Mouse (Mus musculus): ENCODE data around the gene Rab11a.

Rab11a gene

DNA sequence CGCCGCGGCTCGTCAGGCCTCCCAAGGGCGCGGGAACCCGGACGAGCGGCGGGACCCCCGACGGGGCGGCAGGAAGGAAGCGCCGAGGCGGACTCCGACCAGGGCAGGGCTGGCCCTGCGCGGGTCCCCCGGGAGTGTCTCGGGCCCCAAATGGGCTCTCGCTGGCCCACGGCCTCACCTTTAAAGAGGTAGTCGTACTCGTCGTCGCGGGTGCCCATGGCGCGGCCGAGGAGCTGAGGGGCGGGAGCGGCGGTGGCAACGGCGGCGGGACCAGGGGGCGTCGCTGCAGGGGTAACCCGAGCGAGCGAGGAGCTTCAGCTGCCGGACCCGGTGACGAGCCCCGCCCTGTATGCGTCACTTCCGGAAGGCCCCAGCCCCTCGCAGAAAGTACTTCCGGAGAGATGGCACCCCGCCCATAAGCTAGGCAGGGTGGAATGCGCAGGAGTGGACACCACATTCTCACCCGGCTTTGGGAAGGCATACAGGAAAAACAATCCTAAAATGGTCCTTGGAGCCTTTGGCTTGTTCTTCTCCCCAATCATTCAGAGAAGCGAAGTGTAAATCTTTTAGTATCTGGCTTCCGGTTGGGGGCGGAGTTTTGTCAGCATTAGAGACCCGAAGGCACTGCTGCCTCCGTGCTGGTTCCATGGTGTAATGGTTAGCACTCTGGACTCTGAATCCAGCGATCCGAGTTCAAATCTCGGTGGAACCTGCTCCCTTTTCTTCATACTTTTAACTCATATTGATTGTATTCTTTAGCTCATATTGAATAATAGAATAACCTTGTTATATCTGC is at the start of gene Rab11a:
Gene Rab11a, minus strand, starts transcription at position 353 of the 796 bp plus-strand sequence.
- peak; percentile 89 to 94 for DNase-seq (ENCODE audit: low spot score in 2 of 2)

DNA sequence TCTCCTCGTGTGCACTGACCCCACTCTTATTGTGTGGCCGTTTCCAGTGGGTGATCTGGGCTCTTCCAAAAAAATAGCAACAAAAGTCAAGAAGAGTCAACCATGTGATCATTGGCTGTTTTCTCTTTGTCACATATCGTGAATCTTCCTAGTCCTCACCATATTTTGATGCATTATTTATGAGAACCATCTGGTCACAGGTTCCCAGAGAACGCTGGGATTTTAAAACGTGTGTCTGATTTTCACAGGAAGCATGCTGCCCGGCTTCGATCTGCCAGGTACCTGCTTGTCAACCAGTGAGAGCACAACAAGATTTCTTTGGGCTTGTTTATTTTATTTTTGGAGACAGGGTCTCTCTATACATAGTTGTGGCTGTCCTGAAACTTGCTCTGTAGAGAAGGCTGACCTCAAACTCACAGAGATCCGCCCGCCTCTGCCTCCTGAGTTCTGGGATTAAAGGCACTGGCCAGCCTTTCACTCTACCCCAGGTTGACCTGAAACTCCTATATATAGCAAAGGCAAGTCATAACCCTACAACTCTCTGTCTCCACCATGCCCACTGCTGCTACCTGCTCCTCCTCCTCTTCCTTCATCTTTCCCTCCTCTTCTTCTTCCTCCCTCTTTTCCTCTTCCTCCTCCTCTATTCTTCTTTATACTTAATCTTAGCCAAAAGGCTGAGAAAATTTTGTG is 48.8 kb upstream of the Rab11a start:
- no peak for DNase-seq (ENCODE audit: low spot score in 2 of 2)

DNA sequence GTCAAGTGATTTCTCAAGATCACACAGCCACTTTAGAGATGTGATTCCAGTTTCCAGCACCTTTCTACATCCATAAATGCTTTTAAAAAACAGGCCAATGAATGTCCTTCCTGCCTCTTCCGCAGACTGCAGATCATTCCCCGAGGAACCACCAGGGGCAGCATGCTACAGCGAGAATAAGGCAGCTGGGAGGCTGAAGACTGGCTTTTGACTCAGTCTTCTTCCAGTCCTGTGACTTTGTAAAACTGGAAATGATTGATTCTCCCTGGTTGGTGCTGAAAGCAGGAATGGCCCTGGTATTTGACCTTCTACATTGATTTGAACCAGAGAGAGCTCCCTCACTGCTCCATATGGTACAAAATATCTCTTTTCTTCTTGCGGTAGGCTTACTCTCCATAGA is 47.3 kb upstream of the Rab11a start:
- DNase-seq (ENCODE audit: low spot score in 2 of 2), result peak in 1 of 2 experiments; percentile 47

DNA sequence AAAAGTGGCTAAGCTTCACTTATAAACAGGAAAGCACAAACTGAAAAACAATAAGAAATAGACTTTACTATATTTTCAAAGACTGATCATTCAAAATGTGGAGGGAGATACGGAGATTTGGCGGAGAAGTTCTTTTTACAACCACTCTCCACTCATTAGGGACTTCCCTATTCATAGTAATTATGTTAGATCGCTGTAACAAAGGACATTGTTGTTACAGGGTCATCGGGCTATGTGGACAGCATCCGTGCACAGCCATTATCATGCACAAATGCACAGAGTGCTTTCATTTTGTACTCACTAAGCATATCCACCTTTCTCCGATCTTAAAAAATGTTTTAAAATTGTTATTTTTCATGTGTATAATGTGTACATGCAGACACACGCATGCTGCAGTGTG is 46.0 kb upstream of the Rab11a start:
- no peak for DNase-seq (ENCODE audit: low spot score in 2 of 2)

- peak in 1 of 2 experiments; percentile 5 for DNase-seq (ENCODE audit: low spot score in 2 of 2)
Measured at GRCm38 (mm10) chr9:64779628-64780027, 42.1 kb upstream of the Rab11a start.

DNA sequence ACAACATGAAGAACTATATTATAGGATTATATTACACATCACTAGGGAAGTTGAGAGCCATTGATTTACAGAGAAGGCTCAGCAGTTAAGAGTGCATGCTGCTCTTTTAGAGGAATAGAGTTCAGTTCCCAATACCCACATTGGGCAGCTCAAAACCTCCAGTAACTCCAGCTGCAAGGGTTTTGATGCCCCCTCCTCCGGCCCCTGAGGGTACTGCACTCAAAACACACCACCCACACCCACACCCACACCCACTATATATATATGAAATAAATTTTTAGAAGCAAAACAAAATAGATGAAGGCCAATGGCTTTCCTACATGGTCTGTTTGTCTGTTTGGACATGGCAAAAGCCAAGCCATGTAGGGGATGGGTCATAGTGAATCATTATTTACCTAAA is 40.6 kb upstream of the Rab11a start:
- no peak for DNase-seq (ENCODE audit: low spot score in 2 of 2)

DNA sequence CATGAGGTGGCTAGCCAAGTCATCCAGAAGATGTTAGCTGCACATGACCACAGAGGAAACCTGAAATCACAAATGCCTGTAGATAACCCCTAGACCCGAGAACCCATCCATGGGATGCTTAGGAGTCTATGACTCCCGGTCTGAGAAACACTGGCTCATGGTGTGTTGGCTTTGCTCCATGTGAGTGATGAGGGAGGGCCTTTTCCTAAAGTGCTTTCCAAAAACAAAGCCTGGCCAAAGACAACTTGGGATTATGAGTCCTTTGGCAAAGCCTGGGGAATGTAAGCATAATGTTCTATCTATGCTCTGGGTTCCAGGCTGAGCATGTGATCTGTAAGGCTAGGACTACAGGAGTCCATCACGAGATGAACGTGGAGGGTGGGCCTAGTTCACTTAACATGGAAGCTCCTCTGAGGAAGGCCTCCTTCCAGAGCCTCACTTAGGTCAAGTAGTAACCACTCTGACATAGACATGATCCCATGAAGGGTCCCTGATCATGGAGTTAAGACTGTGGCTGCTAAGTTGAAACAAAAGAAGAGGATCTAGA is 40.0 kb upstream of the Rab11a start:
- DNase-seq (ENCODE audit: low spot score in 2 of 2), result no peak

- DNase-seq (ENCODE audit: low spot score in 2 of 2), result no peak
Measured at GRCm38 (mm10) chr9:64775491-64775890, 37.9 kb upstream of the Rab11a start.

DNA sequence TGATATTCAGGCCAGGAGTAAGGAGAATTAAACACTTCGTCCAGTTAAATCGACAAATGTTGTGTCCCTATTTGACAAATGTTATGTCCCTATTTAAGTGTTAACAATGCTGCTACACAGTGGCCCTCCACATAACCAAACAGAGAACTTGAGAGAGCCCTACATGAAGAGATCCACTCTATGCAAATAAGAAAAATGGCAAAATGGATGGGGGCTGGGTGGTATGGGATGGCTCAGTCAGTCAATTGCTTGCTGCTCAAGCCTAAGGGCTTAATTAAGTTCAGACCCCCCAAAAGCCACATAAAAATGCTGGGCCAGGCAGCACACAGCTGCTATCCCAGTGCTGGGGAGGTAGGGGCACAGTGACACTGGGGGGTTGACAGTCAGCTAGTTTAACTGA is 37.3 kb upstream of the Rab11a start:
- DNase-seq (ENCODE audit: low spot score in 2 of 2), result no peak

GRCm38 (mm10) chr9:64774411-64774811 is 36.9 kb upstream of the Rab11a start:
- peak in 1 of 2 experiments; percentile 22 for DNase-seq (ENCODE audit: low spot score in 2 of 2)

DNA sequence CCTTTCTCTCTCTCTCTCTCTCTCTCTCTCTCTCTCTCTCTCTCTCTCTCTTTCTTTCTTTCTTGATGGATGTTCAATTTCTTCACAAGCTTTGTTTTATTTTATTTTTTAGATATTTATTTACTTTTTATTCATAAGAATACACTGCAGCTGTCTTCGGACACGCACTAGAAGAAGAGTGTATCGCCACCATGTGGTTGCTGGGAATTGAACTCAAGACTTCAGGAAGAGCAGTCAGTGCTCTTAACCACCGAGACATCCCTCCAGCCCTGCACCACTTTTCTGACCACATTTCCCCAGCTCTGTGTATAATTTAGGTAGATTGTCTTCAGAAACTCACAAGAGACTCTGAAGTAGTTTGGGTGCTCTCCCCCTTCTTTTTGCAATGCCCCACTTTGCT is 36.4 kb upstream of the Rab11a start:
- no peak for DNase-seq (ENCODE audit: low spot score in 2 of 2)

DNA sequence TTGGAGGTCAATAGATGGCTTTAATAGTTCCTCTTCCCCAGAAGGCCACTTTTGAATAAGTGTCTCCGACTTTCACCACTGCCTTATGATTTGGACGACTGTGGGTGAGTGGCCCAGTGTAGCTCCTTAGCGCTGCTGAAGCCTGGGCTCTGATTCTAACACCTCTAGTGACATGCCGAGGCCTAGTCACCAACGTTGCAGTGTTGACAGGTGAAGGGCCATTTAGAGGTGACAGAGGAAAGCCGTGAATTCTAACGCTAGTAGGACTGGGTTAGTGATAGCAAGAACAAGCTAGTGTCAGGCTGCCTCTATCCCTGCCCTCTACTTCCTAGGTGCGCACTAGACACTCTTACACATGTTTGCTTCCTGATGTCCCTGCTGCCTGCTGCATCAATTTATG is 35.7 kb upstream of the Rab11a start:
- no peak for DNase-seq (ENCODE audit: low spot score in 2 of 2)

DNA sequence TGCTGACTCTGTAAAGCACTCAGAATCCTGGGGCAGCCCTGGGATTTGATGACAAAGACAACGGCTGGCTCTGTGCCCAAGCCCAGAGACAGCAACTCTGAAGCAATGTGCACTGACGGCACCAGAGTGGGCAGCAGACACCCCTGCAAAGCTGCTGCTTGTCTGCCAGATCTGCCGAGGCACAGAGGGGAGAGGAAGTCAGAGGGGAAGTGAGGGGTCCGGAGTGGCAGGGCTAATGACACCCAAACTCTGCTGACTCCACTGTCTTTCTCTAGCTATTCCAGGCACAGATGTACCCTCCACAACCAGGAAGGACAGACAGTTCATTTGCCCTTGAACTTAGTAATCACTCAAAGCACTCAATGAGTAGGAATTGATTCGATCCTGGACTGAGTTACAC is 33.7 kb upstream of the Rab11a start:
- DNase-seq (ENCODE audit: low spot score in 2 of 2), result peak; percentile 29 to 57

DNA sequence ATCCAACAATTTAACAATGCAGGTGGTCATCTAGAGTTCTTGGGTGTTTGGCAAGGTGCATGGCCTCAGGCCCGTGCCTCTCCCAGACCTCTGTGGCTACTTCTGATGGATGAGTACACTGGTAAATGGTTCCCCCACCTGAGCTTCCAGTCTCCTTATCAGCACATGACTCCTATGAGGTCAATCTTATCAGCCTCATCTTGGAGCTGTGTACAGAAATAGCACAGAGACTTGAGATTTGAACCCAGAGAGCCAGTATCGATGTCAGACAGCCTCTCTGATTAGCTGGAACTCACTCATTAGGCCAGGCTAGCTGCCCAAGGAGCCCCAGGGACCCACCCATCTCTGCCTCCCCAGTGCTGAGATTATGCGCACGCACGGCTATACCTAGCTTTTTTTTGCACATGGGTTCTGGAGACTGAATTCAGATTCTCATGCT is 32.9 kb upstream of the Rab11a start:
- DNase-seq (ENCODE audit: low spot score in 2 of 2), result no peak

DNA sequence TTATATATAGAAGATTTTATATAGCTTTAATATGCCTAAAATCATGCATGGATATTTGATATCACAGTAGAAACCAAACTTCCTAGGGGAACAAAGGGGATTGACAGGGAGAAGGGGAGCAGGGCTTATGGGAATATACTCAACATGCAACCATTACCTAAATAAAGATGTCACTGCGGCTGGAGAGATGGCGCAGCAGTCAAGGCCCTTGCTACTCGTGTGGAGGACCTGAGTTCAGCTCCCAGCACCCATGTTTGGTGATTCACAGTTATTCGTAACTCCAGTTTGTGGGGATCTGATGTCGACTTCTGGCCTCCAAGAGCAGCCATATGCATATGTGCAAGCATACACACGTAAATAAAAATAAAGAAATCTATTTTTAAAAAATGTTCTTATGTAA is 32.4 kb upstream of the Rab11a start:
- no peak for DNase-seq (ENCODE audit: low spot score in 2 of 2)

GRCm38 (mm10) chr9:64769066-64769695 is 31.6 kb upstream of the Rab11a start:
- peak in 1 of 2 experiments; percentile 33 for DNase-seq (ENCODE audit: low spot score in 2 of 2)

GRCm38 (mm10) chr9:64767796-64768195 is 30.2 kb upstream of the Rab11a start:
- DNase-seq (ENCODE audit: low spot score in 2 of 2), result no peak

DNA sequence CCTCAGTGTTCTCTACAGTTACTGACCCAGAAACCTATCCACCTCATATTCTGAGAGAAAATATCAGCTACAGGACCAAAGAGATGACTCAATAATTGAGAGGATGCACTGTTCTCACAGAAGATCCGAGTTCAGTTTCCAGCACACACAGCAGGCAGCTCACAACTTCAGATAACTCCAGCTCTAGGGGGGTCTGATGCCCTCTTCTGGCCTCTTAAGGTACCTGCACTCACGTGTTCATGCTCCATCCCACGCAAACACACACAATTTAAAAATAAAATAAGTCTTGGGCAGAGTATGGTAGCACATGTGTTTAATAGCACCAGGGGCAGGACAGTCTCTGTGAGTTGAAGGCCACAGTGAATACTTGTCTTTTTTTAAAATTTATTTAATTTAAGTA is 28.6 kb upstream of the Rab11a start:
- no peak for DNase-seq (ENCODE audit: low spot score in 2 of 2)

DNA sequence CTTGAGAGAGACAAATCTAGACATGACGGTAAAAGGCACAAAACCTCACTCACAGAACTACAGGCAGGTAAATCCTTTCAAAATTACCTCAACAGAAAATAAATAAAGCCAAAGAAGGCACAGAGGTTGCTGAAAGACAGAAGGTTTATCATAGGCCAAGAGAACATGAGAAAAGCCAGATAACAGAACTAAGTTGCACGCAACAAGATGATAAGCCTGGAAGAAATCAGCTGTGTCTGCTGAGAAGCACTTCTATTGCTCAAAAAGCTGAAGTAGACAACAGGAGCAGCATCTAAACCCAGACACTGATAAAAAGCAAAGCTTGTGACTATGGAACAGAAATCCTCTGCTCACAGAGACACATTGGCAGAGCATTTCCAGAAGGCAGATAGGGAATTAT is 27.3 kb upstream of the Rab11a start:
- no peak for DNase-seq (ENCODE audit: low spot score in 2 of 2)

DNA sequence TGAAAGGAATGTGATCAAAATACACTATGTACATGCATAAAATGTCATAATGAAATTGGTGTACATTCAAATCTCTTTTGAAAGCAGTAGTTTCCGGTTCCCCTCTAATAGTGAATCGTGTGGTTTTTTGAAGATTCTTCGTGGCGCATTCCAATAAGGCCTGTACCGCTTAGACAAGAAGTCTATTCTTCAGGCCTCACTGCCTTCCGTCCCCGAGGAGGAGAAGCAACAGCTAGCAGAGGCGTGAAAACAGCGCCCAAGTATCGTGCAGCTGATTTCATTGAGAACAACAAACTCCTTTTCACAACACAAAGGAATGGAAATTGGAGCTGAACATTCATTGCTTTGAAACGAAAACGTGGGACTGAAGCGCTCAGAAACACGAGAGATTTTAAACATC is 20.5 kb upstream of the Rab11a start:
- no peak for DNase-seq (ENCODE audit: low spot score in 2 of 2)

GRCm38 (mm10) chr9:64752575-64752974 is 15.0 kb upstream of the Rab11a start:
- DNase-seq (ENCODE audit: low spot score in 2 of 2), result no peak

DNA sequence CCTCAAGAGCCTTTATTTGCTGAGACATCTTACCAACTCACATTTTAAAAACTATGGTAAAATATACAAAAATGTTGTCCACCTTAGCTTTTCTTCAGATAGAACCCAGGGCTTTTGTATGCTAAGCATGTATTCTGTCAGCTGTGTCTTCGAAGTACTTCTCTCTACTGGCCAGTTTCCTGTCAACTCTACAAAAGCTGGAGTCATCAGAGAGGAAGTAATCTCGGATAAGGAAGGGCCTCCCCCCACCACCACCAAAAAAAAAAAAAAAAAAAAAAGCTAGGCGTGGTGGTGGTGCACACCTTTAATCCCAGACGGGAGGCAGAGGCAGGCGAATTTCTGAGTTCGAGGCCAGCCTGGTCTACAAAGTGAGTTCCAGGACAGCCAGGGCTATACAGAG is 11.8 kb upstream of the Rab11a start:
- no peak for DNase-seq (ENCODE audit: low spot score in 2 of 2)

Data from cerebellum, postnatal 4 days (tissue).